Mouse (Mus musculus) small intestine, adult 2 months (tissue): ENCODE measurements around the gene Trem2.

Experiments
- CTCF ChIP-seq: fragments of 200-500 bp; IDR thresholded peaks from 2 replicates; pipeline ENCODE4 v1.5.1; 2012; ENCODE audit warnings: low read depth, mild to moderate bottlenecking, control low read depth, inconsistent platforms, low read length, moderate library complexity, mixed read lengths; ENCODE audit not compliant: insufficient replicate concordance, insufficient read length; ENCODE audit errors: extremely low read depth
- POLR2A ChIP-seq: fragments of 200-500 bp; IDR thresholded peaks from 2 replicates; pipeline ENCODE4 v1.6.1; 2012; ENCODE audit warnings: low read depth, mild to moderate bottlenecking, control low read depth, inconsistent platforms, low read length, moderate library complexity

- no peak for TF ChIP-seq CTCF
- no peak for TF ChIP-seq POLR2A
Measured at GRCm38 (mm10) chr17:48362346-48362745, 16.1 kb downstream of the Trem2 start.
